Mouse (Mus musculus): ENCODE results near the gene Steap3.

DNA sequence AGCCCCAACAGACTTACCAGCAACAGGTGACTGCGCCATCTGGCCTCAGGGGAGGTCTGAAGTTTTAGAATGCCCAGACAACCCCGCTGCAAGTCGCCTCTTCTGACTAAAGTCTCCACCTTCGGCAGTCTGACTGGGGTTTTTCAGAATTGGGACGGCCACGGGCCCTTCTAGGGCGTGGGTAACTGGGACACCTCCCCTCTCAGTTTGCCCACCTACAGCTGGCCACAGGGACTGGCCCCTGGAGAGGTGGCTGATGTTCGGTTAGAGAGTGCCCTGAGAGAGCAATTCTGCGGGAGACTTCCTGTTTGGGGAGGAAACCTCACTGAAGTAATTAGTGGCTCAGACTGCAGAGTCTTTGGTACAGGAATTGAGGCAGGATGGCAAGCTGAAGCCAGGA is 13.8 kb downstream of the Steap3 start:
- TF ChIP-seq POLR2A (IDR thresholded peaks at IDR 0.05; ENCODE audit: insufficient read depth, low read length): no peak
- TF ChIP-seq EP300 (IDR thresholded peaks at IDR 0.05; ENCODE audit: insufficient read depth, low read depth, low read length): no peak
